Mouse (Mus musculus) midbrain, embryonic 14.5 days (tissue): ENCODE data around the gene Arhgef26. TPM values are rescaled to one million over a fixed set of nuclear protein-coding genes. Genes with fewer than 3 reads are reported as not detected.

ENCODE experiments used
- ATAC-seq: fragments of 200-750 bp; cut with Nextera tagmentation; 2 replicates; pipeline ENCODE4 v1.8.0; 2017; ENCODE audit warnings: moderate number of reproducible peaks, moderate library complexity; ENCODE audit not compliant: low FRiP score, low TSS enrichment
- DNase-seq: peaks from one replicate; pipeline ENCODE4 v3.0.0-alpha.2; 2015
- H3K27ac ChIP-seq: fragments of 300-500 bp; sonication (generic); replicated peaks from 2 replicates; pipeline ENCODE4 v1.5.1; 2014; ENCODE audit warnings: mild to moderate bottlenecking, low read depth, low read length, moderate library complexity
- H3K27me3 ChIP-seq: fragments of 300-500 bp; sonication (generic); 2 replicates; pipeline ENCODE4 v1.6.1; 2014; ENCODE audit warnings: low read length, control low read depth, mixed read lengths; ENCODE audit not compliant: control insufficient read depth, insufficient read depth
- H3K36me3 ChIP-seq: fragments of 300-500 bp; sonication (generic); 2 replicates; pipeline ENCODE4 v1.6.1; 2014; ENCODE audit warnings: low read length, control low read depth; ENCODE audit not compliant: control insufficient read depth, insufficient read depth
- H3K4me1 ChIP-seq: fragments of 300-500 bp; sonication (generic); 2 replicates; pipeline ENCODE4 v1.6.1; 2014; ENCODE audit warnings: mild to moderate bottlenecking, antibody characterized with exemption, low read length, control low read depth; ENCODE audit not compliant: control insufficient read depth, insufficient read depth
- H3K4me2 ChIP-seq: fragments of 300-500 bp; sonication (generic); 2 replicates; pipeline ENCODE4 v1.6.1; 2014; ENCODE audit warnings: mild to moderate bottlenecking, low read length, moderate library complexity
- H3K4me3 ChIP-seq: fragments of 300-500 bp; sonication (generic); replicated peaks from 2 replicates; pipeline ENCODE4 v1.5.1; 2014; ENCODE audit warnings: low read depth, low read length
- H3K9ac ChIP-seq: fragments of 300-500 bp; sonication (generic); replicated peaks from 2 replicates; pipeline ENCODE4 v1.6.1; 2014; ENCODE audit warnings: mild to moderate bottlenecking, low read length, moderate library complexity
- H3K9me3 ChIP-seq: fragments of 300-500 bp; sonication (generic); 2 replicates; pipeline ENCODE4 v1.6.1; 2016; ENCODE audit warnings: low read length, control low read depth, mixed read lengths; ENCODE audit not compliant: control insufficient read depth
- WGBS: fragments of 180-500 bp; shearing (Covaris S2); extraction: QIAGEN DNeasy Blood & Tissue Kit; methylation state at CpG from one replicate; pipeline ENCODE4 v1.1.7; 2014; 5-methylcytosine and 5-hydroxymethylcytosine counted together
- polyA plus RNA-seq: library from polyadenylated mRNA; unstranded; fragments of >200 nt; fragmentation: Nextera tagmentation; extraction: Ambion mirVana; gene quantifications from 2 replicates; pipeline ENCODE4 v1.2.1, GENCODE M21; 2014

Arhgef26 gene
- polyA plus RNA-seq, 1 experiment from 2014 or later, result 7.5 TPM

- Histone ChIP-seq H3K9ac (no peak overlapping the region), H3K27ac (no peak overlapping the region), H3K4me3 (no peak overlapping the region), H3K9me3 (no peaks in the 10 kb centered on the region), H3K4me1 (no peaks in the 10 kb centered on the region), H3K27me3 (no peaks in the 10 kb centered on the region), H3K4me2 (no peak overlapping the region), H3K36me3 (peaks cover 56% of the 10 kb centered on the region)
- no peak for DNase-seq
- 98% methylated on average over 2 of the region's 2 CpGs for WGBS
- no peak for ATAC-seq
Observed at GRCm38 (mm10) chr3:62484340-62484739, 146.2 kb downstream of the Arhgef26 start.

DNA sequence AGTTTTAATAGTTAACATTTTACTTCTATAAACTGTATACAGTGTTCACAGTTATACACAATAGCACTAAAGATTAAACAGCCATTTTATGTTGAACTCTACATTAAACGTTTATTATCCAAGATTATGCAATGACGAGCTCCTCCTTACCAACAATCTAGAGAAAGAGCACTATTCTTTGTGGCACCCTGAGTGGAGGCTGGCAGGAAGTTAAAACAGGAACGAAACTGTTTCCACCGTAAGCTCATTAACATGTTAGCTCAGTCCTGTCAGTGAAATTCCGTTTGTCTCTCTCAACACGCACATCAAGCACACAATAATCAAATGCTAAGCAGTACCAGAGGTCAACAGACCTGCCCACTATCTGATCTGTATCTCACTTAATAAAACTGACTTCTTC, 154.4 kb downstream of the Arhgef26 start:
- DNase-seq (no peak), ATAC-seq (no peak)
- H3K4me2 ChIP-seq, result no peak overlapping the region
- H3K27ac ChIP-seq, result no peak overlapping the region
- 90% methylated on average over 6 of the region's 6 CpGs for WGBS
- H3K4me1 ChIP-seq, result no peaks in the 10 kb centered on the region
- no peak overlapping the region for H3K4me3 ChIP-seq
- no peaks in the 10 kb centered on the region for H3K9me3 ChIP-seq
- no peaks in the 10 kb centered on the region for H3K27me3 ChIP-seq
- no peak overlapping the region for H3K9ac ChIP-seq
- peaks cover 70% of the 10 kb centered on the region for H3K36me3 ChIP-seq

GRCm38 (mm10) chr3:62499327-62499726, 161.2 kb downstream of the Arhgef26 start:
- no peak for DNase-seq
- no peak for ATAC-seq
- Histone ChIP-seq H3K27ac (no peak overlapping the region), H3K4me1 (no peaks in the 10 kb centered on the region; the same call in 1 of the 2 replicates), H3K9ac (no peak overlapping the region), H3K4me3 (no peak overlapping the region), H3K4me2 (no peak overlapping the region), H3K27me3 (no peaks in the 10 kb centered on the region), H3K36me3 (peaks cover 54% of the 10 kb centered on the region), H3K9me3 (no peaks in the 10 kb centered on the region)
- 74% methylated on average over 4 of the region's 4 CpGs for WGBS

DNA sequence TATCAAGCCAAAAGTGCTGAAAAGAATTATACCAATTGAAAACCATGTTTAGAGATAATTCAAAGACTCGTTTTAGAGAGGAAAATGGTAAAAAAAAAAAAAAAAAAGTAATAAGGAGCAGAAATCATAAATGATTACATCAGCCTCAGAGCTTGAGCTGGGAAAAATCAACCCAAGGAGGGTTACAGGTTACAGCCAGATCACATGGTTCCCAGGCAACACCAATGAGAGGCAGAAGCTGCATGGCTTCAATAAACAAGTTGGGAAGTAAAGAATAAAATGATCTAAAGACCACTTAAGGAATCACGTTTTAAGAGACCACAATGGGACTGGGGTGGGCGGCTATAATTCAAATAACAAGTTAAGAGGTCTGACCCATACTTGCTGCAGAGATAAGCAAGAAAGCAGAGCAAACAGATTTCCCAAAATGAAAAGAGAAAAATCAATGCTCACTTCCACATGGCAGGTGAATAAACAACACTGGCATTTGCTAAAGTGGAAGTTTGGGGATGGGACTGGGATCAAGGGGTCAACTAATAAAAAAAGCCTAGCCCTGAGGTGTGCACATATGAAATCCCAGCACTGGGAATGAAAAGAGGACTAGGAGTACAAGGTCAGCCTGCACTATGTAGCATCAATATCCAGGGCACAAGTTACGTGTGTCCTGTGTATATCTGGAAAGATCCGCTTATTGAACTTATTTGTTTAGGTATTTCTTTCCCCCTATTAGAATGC, 167.2 kb downstream of the Arhgef26 start:
- no peak for ATAC-seq

DNA sequence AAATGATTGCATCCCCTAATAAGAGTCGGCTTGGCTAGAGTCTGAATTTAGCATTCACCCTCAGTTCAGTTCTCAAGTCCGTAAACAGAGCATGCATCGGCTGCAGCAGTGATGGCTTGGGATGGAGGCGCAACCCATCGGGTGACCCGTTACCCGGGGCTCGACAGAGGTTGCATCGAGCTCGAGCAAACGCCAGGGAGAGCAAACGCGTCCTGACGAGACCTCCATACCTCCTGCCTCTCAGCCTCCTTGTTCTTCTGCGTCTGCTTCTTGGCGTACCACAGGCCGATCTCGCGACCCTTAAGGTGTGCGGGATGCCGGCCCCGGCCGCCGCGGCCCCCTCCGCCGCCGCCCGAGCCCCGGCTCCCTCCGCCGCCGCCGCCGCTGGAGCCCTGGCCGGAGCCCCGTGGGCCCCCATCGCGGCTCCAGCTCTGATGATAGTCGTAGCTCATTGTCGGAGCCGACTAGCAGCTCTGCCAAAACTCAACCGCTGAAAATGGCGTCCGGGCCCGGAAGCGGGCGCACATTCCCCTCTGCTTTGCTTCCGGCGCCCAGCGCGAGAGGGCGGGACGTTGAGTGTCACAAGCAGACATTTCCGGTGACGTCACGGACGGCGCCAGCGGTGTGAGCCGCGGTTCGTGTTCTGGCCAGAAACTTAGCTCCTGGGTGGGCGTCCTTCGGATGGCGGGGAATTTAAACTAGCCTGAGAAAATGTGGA, 168.5 kb downstream of the Arhgef26 start, which contains the start of gene Dhx36:
Gene Dhx36, minus strand, starts transcription at position 517 of the 718 bp plus-strand sequence.
- ATAC-seq (peak; percentile 99), DNase-seq (peak; percentile 100)
- Histone ChIP-seq H3K9me3 (no peaks in the 10 kb centered on the region), H3K27ac (peak within 1 kb of the TSS; percentile 98), H3K9ac (peak within 1 kb of the TSS; percentile 90), H3K4me1 (peaks cover 16% of the 10 kb centered on the region), H3K4me3 (peak within 1 kb of the TSS; percentile 89), H3K4me2 (peak within 1 kb of the TSS; percentile 85), H3K27me3 (no peaks in the 10 kb centered on the region), H3K36me3 (no peaks in the 10 kb centered on the region)
- under 1% methylated on average over 66 of the region's 66 CpGs for WGBS

More for the DNA sequence above, 167.2 kb downstream of the Arhgef26 start:
- Histone ChIP-seq H3K9ac (peak overlapping the region; percentile 90), H3K4me3 (peak overlapping the region; percentile 89), H3K4me1 (peaks cover 16% of the 10 kb centered on the region), H3K4me2 (peak overlapping the region; percentile 85), H3K9me3 (no peaks in the 10 kb centered on the region), H3K27me3 (no peaks in the 10 kb centered on the region), H3K27ac (no peak overlapping the region), H3K36me3 (peaks cover 11% of the 10 kb centered on the region)
- no peak for DNase-seq
- WGBS, result 84% methylated on average over 5 of the region's 5 CpGs

DNA sequence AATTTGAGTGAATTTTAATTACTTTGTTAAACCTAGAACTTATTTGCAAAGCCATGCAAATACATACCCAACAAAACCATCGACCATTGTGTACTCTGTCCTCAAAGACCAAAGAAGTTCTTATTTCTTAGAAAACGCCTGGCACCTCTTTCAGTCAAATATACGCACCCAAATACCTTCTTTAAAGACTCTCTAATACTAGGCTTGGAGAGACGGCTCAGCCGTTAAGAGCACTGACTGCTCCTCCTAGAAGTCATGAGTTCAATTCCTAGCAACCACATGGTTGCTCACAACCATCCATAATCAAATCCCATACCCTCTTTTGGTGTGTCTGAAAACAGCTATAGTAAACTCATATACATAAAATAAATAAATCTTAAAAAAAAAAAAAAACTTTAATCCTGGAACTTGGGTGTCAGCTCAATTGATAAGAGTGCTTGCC, 169.1 kb downstream of the Arhgef26 start:
- WGBS, result 38% methylated on average over 5 of the region's 5 CpGs
- peak; percentile 36 for ATAC-seq
- no peak overlapping the region for H3K27ac ChIP-seq

More for the DNA sequence above, 169.1 kb downstream of the Arhgef26 start:
- Histone ChIP-seq H3K9ac (no peak overlapping the region), H3K9me3 (no peaks in the 10 kb centered on the region), H3K4me1 (peaks cover 16% of the 10 kb centered on the region), H3K4me3 (peak overlapping the region; percentile 89), H3K27me3 (no peaks in the 10 kb centered on the region), H3K36me3 (no peaks in the 10 kb centered on the region), H3K4me2 (peak overlapping the region; percentile 85)
- no peak for DNase-seq

Other genes with a start within 250 kb of the Arhgef26 start
- 65.1 and 65.8 TPM in 2 replicates for gene Dhx36, start 168.7 kb downstream of the Arhgef26 start, polyA plus RNA-seq